Mouse (Mus musculus): ENCODE results near the gene Sult2b1. TPM values are rescaled to one million over a fixed set of nuclear protein-coding genes. Genes with fewer than 3 reads are reported as not detected.

Sult2b1 gene
- total and polyA plus RNA-seq, 2 experiments: not detected

GRCm38 (mm10) chr7:45715090-45715708, 69.3 kb downstream of the Sult2b1 start, which contains the start of gene Rpl18:
TSS of gene Rpl18 (plus strand) at chr7:45715457.
- Histone ChIP-seq H3K4me1 (ENCODE audit: control insufficient read depth, insufficient read depth, low read length) (peaks cover 34% of the 10 kb centered on the region), H3K27me3 (ENCODE audit: control insufficient read depth, insufficient read depth, low read length) (no peaks in the 10 kb centered on the region), H3K27ac (replicated peaks; ENCODE audit: insufficient read depth, low read depth, low read length) (peak within 1 kb of the TSS; percentile 98), H3K9ac (ENCODE audit: low read depth, low read length) (peak within 1 kb of the TSS; percentile 92), H3K4me3 (ENCODE audit: insufficient read depth, low read depth, low read length) (peak within 1 kb of the TSS; percentile 93), H3K36me3 (ENCODE audit: control insufficient read depth, insufficient read depth, low read length) (peaks cover 7% of the 10 kb centered on the region), H3K79me2 (ENCODE audit: control insufficient read depth, insufficient read depth, low read length) (peaks cover 5% of the 10 kb centered on the region; the same call in 1 of the 2 replicates)
- TF ChIP-seq POLR2A (IDR thresholded peaks at IDR 0.05; ENCODE audit: extremely low read depth, insufficient read depth, low read length) (peak; percentile 90), CTCF (IDR thresholded peaks at IDR 0.05; ENCODE audit: low read depth, low read length) (no peak)
- DNase-seq (ENCODE audit: extremely low read depth, low read depth, low spot score): peak; percentile 92
- WGBS: 5% methylated on average over 34 of the region's 34 CpGs

DNA sequence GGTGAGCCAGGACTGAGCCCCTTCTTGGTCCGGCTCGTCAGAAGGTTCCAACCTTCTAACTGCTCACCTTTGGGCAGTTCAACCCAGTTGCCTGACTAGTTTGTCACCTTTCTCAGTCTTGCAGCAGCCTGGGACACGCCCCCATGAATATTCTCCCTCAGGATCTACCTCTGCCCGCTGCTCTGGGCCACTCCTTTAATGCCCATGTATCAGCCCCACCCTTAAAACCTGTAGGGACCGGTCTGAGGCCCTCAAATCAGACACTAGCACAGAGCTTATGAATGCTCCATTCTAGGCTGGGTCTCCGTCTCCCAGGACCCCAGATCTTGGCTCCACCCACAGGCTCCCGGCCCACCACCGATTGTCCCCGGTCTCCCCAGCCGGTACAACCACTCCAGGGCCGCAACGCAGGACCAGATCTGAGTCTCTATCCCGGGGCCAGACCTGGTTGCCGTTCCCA, 69.8 kb downstream of the Sult2b1 start:
- 3% methylated on average over 14 of the region's 14 CpGs for WGBS
- Histone ChIP-seq H3K36me3 (ENCODE audit: control insufficient read depth, insufficient read depth, low read length) (peaks cover 6% of the 10 kb centered on the region), H3K4me3 (ENCODE audit: insufficient read depth, low read depth, low read length) (peak overlapping the region; percentile 93), H3K9ac (ENCODE audit: low read depth, low read length) (peak overlapping the region; percentile 92), H3K79me2 (ENCODE audit: control insufficient read depth, insufficient read depth, low read length) (peaks cover 5% of the 10 kb centered on the region; the same call in 1 of the 2 replicates), H3K27ac (replicated peaks; ENCODE audit: insufficient read depth, low read depth, low read length) (peak overlapping the region; percentile 98), H3K4me1 (ENCODE audit: control insufficient read depth, insufficient read depth, low read length) (peaks cover 35% of the 10 kb centered on the region), H3K27me3 (ENCODE audit: control insufficient read depth, insufficient read depth, low read length) (no peaks in the 10 kb centered on the region)
- no peak for TF ChIP-seq CTCF (IDR thresholded peaks at IDR 0.05; ENCODE audit: low read depth, low read length)
- no peak for TF ChIP-seq POLR2A (IDR thresholded peaks at IDR 0.05; ENCODE audit: extremely low read depth, insufficient read depth, low read length)
- DNase-seq (ENCODE audit: extremely low read depth, low read depth, low spot score): peak; percentile 76

GRCm38 (mm10) chr7:45713881-45714520, 70.5 kb downstream of the Sult2b1 start:
- Histone ChIP-seq H3K4me1 (ENCODE audit: control insufficient read depth, insufficient read depth, low read length) (peaks cover 37% of the 10 kb centered on the region), H3K27me3 (ENCODE audit: control insufficient read depth, insufficient read depth, low read length) (no peaks in the 10 kb centered on the region), H3K4me3 (ENCODE audit: insufficient read depth, low read depth, low read length) (peak overlapping the region; percentile 93), H3K27ac (replicated peaks; ENCODE audit: insufficient read depth, low read depth, low read length) (peak overlapping the region; percentile 98), H3K36me3 (ENCODE audit: control insufficient read depth, insufficient read depth, low read length) (peaks cover 5% of the 10 kb centered on the region; the same call in 1 of the 2 replicates), H3K79me2 (ENCODE audit: control insufficient read depth, insufficient read depth, low read length) (peaks cover 5% of the 10 kb centered on the region; the same call in 1 of the 2 replicates), H3K9ac (ENCODE audit: low read depth, low read length) (peak overlapping the region; percentile 92)
- peak; percentile 96 for DNase-seq (ENCODE audit: extremely low read depth, low read depth, low spot score)
- 27% methylated on average over 6 of the region's 6 CpGs for WGBS
- TF ChIP-seq CTCF (IDR thresholded peaks at IDR 0.05; ENCODE audit: low read depth, low read length) (no peak), POLR2A (IDR thresholded peaks at IDR 0.05; ENCODE audit: extremely low read depth, insufficient read depth, low read length) (0 out of 2 replicates have a peak, but pooled peaks have one; percentile 11)

DNA sequence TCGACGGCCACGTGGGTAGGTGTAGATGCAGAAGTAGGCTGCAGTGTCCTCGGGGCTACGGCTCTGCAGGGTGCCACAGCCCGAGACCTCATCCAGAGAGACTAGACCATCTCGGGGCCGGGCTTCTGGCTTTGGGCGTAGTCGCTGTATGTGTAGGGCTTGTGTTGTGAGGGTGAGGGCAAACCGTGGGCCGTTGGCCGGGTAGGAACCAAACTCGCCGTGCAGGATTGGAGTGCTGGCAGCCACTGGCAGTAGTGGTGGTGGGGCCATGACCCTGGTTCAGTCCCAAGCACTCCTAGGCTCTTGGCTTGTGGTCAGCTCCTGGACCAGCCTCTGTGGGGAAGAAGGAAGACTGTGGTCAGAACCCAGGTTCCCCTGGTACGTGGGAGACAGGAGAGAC, 71.1 kb downstream of the Sult2b1 start:
- H3K27ac ChIP-seq (replicated peaks; ENCODE audit: insufficient read depth, low read depth, low read length): peak overlapping the region; percentile 97
- peaks cover 4% of the 10 kb centered on the region; the same call in 1 of the 2 replicates for H3K79me2 ChIP-seq (ENCODE audit: control insufficient read depth, insufficient read depth, low read length)
- H3K9ac ChIP-seq (ENCODE audit: low read depth, low read length): peak overlapping the region; percentile 75
- peak overlapping the region; percentile 50 for H3K4me3 ChIP-seq (ENCODE audit: insufficient read depth, low read depth, low read length)
- H3K4me1 ChIP-seq (ENCODE audit: control insufficient read depth, insufficient read depth, low read length): peaks cover 40% of the 10 kb centered on the region
- 30% methylated on average over 16 of the region's 16 CpGs for WGBS
- H3K36me3 ChIP-seq (ENCODE audit: control insufficient read depth, insufficient read depth, low read length): peaks cover 11% of the 10 kb centered on the region
- TF ChIP-seq POLR2A (IDR thresholded peaks at IDR 0.05; ENCODE audit: extremely low read depth, insufficient read depth, low read length): no peak
- TF ChIP-seq CTCF (IDR thresholded peaks at IDR 0.05; ENCODE audit: low read depth, low read length): no peak
- H3K27me3 ChIP-seq (ENCODE audit: control insufficient read depth, insufficient read depth, low read length): no peaks in the 10 kb centered on the region
- no peak for DNase-seq (ENCODE audit: extremely low read depth, low read depth, low spot score)

- peak; percentile 59; the same call in 1 of the 2 replicates for TF ChIP-seq POLR2A (IDR thresholded peaks at IDR 0.05; ENCODE audit: extremely low read depth, insufficient read depth, low read length)
- TF ChIP-seq CTCF (IDR thresholded peaks at IDR 0.05; ENCODE audit: low read depth, low read length): no peak
- Histone ChIP-seq H3K27ac (replicated peaks; ENCODE audit: insufficient read depth, low read depth, low read length) (peak overlapping the region; percentile 97), H3K9ac (ENCODE audit: low read depth, low read length) (peak overlapping the region; percentile 59), H3K36me3 (ENCODE audit: control insufficient read depth, insufficient read depth, low read length) (peaks cover 11% of the 10 kb centered on the region), H3K79me2 (ENCODE audit: control insufficient read depth, insufficient read depth, low read length) (no peaks in the 10 kb centered on the region; the same call in 1 of the 2 replicates), H3K4me1 (ENCODE audit: control insufficient read depth, insufficient read depth, low read length) (peaks cover 43% of the 10 kb centered on the region), H3K4me3 (ENCODE audit: insufficient read depth, low read depth, low read length) (peak overlapping the region; percentile 31; the same call in 1 of the 2 replicates), H3K27me3 (ENCODE audit: control insufficient read depth, insufficient read depth, low read length) (no peaks in the 10 kb centered on the region)
- peak; percentile 95 for DNase-seq (ENCODE audit: extremely low read depth, low read depth, low spot score)
- 57% methylated on average over 21 of the region's 21 CpGs for WGBS
Measured at GRCm38 (mm10) chr7:45712022-45712757, 72.3 kb downstream of the Sult2b1 start.

Data from liver, adult 2 months (tissue).